Mouse (Mus musculus): ENCODE data around the gene Nf2.

DNA sequence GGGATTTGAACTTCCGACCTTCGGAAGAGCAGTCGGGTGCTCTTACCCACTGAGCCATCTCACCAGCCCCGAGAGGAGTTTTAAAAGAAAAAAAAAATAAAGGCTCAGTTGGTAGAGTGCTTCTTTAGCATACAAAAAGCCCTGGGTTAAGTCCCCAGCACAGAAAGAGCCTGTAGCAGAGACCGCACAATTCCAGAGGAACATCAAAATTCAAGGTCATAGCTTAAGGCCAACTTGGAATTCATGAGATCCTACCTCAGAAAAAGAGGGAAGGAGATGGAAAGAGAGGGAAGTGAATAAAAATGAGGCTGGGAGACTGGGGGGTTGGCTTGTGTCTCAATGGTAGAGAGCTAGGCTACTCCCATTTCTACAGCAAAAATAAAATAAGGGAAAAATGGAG, 4.8 kb upstream of the Nf2 start:
- no peak for TF ChIP-seq CTCF (IDR thresholded peaks at IDR 0.05; ENCODE audit: low read depth, low read length)
- TF ChIP-seq EP300 (IDR thresholded peaks at IDR 0.05; ENCODE audit: insufficient read depth, low read depth, low read length), result no peak
- TF ChIP-seq POLR2A (IDR thresholded peaks at IDR 0.05; ENCODE audit: insufficient read depth, low read length), result no peak
